Mouse (Mus musculus) heart, adult 2 months (tissue): ENCODE measurements around the gene Tmem104.

Experiments
- CTCF ChIP-seq: fragments of 200-600 bp; IDR thresholded peaks from 2 replicates; pipeline ENCODE4 v1.8.1; 2022; ENCODE audit warnings: antibody characterized with exemption, mild to moderate bottlenecking, moderate library complexity
- POLR2A ChIP-seq: fragments of 200-500 bp; IDR thresholded peaks from 2 replicates; pipeline ENCODE4 v1.6.1; 2011; ENCODE audit warnings: mild to moderate bottlenecking, low read depth, low read length, control low read depth; ENCODE audit not compliant: insufficient read depth

DNA sequence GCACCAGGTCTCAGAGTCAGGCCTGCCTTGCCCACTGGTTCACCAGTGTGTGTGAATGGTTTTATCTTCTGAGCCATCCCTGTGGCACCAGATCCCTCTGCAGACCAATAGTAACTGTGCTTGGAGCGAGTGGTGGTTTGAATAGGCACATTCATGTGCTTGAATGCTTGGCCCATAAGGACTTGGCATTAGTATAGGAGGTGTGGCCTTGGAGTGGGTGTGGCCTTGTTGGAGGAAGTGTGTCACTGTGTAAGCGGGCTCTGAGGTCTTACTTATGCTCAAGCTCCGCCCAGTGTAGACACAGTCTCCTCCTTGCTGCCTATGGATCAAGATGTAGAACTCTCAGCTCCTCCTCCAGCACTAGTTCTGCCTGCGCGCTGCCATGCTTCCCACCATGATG is 100.1 kb downstream of the Tmem104 start:
- TF ChIP-seq CTCF, result no peak
- no peak for TF ChIP-seq POLR2A
